Mouse (Mus musculus) intestine, embryonic 14.5 days (tissue): Measurements from ENCODE around the gene Pvr. TPM values are rescaled to one million over a fixed set of nuclear protein-coding genes. Genes with fewer than 3 reads are reported as not detected.

Experiments
- polyA plus RNA-seq: library from polyadenylated mRNA; unstranded; fragments of >200 nt; fragmentation: Nextera tagmentation; extraction: Ambion mirVana; gene quantifications from 2 replicates; pipeline ENCODE4 v1.2.1, GENCODE M21; 2014

The Pvr gene
- polyA plus RNA-seq, 1 experiment from 2014 or later: 10.6 TPM

Other genes starting within 250 kb of the Pvr start
- 11.5 and 13.7 TPM in 2 replicates for gene Apoc2, start 243.2 kb downstream of the Pvr start, polyA plus RNA-seq
- not detected in 2 replicates for gene Gm44805, start 239.7 kb downstream of the Pvr start, polyA plus RNA-seq
- 0.17 TPM in 1 of 2 replicates, not detected in the other for gene Apoc4, start 239.7 kb downstream of the Pvr start, polyA plus RNA-seq
- 8.3 and 9.1 TPM in 2 replicates for gene Apoc1, start 228.5 kb downstream of the Pvr start, polyA plus RNA-seq
- 227 and 233 TPM in 2 replicates for gene Apoe, start 222.0 kb downstream of the Pvr start, polyA plus RNA-seq
- 143 and 174 TPM in 2 replicates for gene Tomm40, start 205.7 kb downstream of the Pvr start, polyA plus RNA-seq
- 136 TPM in 2 replicates for gene Nectin2, start 170.7 kb downstream of the Pvr start, polyA plus RNA-seq
- 89.6 and 93.4 TPM in 2 replicates for gene Bcam, start 150.1 kb downstream of the Pvr start, polyA plus RNA-seq
- gene Cblc, start 124.4 kb downstream of the Pvr start, polyA plus RNA-seq: 13.5 and 14.0 TPM in 2 replicates
- 9.5 and 13.5 TPM in 2 replicates for gene Bcl3, start 98.4 kb downstream of the Pvr start, polyA plus RNA-seq
- gene Gm19345, start 69.2 kb downstream of the Pvr start, polyA plus RNA-seq: 0.31 and 0.42 TPM in 2 replicates
- gene Ceacam16, start 59.9 kb downstream of the Pvr start, polyA plus RNA-seq: not detected in 2 replicates
- not detected in 2 replicates for gene Ceacam19, start 33.2 kb downstream of the Pvr start, polyA plus RNA-seq
- 1.1 and 1.7 TPM in 2 replicates for gene Igsf23, start 29.6 kb upstream of the Pvr start, polyA plus RNA-seq
- 0.05 TPM in 1 of 2 replicates, not detected in the other for gene Ceacam20, start 44.3 kb upstream of the Pvr start, polyA plus RNA-seq
- not detected in 2 replicates for gene Nlrp9b, start 70.3 kb upstream of the Pvr start, polyA plus RNA-seq
- gene Vmn1r91, start 178.5 kb upstream of the Pvr start, polyA plus RNA-seq: not detected in 2 replicates
- gene Gm16442, start 201.4 kb upstream of the Pvr start, polyA plus RNA-seq: not detected in 2 replicates
- not detected in 2 replicates for gene Vmn1r93, start 217.9 kb upstream of the Pvr start, polyA plus RNA-seq
- gene Vmn1r94, start 247.2 kb upstream of the Pvr start, polyA plus RNA-seq: not detected in 2 replicates